Mouse (Mus musculus) midbrain, embryonic 14.5 days (tissue): Measurements from ENCODE around the gene Klhl21. TPM values are rescaled to one million over a fixed set of nuclear protein-coding genes. Genes with fewer than 3 reads are reported as not detected.
"Not testable (repeated sequence)": the region's sequence is repeated elsewhere in the genome, so short reads cannot be mapped to it uniquely, and the experiment has no call there.

ENCODE experiments used
- ATAC-seq: fragments of 200-750 bp; cut with Nextera tagmentation; 2 replicates; pipeline ENCODE4 v1.8.0; 2017; ENCODE audit warnings: moderate number of reproducible peaks, moderate library complexity; ENCODE audit not compliant: low FRiP score, low TSS enrichment
- DNase-seq: peaks from one replicate; pipeline ENCODE4 v3.0.0-alpha.2; 2015
- H3K27ac ChIP-seq: fragments of 300-500 bp; sonication (generic); replicated peaks from 2 replicates; pipeline ENCODE4 v1.5.1; 2014; ENCODE audit warnings: mild to moderate bottlenecking, low read depth, low read length, moderate library complexity
- H3K27me3 ChIP-seq: fragments of 300-500 bp; sonication (generic); 2 replicates; pipeline ENCODE4 v1.6.1; 2014; ENCODE audit warnings: low read length, control low read depth, mixed read lengths; ENCODE audit not compliant: control insufficient read depth, insufficient read depth
- H3K36me3 ChIP-seq: fragments of 300-500 bp; sonication (generic); 2 replicates; pipeline ENCODE4 v1.6.1; 2014; ENCODE audit warnings: low read length, control low read depth; ENCODE audit not compliant: control insufficient read depth, insufficient read depth
- H3K4me1 ChIP-seq: fragments of 300-500 bp; sonication (generic); 2 replicates; pipeline ENCODE4 v1.6.1; 2014; ENCODE audit warnings: mild to moderate bottlenecking, antibody characterized with exemption, low read length, control low read depth; ENCODE audit not compliant: control insufficient read depth, insufficient read depth
- H3K4me2 ChIP-seq: fragments of 300-500 bp; sonication (generic); 2 replicates; pipeline ENCODE4 v1.6.1; 2014; ENCODE audit warnings: mild to moderate bottlenecking, low read length, moderate library complexity
- H3K4me3 ChIP-seq: fragments of 300-500 bp; sonication (generic); replicated peaks from 2 replicates; pipeline ENCODE4 v1.5.1; 2014; ENCODE audit warnings: low read depth, low read length
- H3K9ac ChIP-seq: fragments of 300-500 bp; sonication (generic); replicated peaks from 2 replicates; pipeline ENCODE4 v1.6.1; 2014; ENCODE audit warnings: mild to moderate bottlenecking, low read length, moderate library complexity
- H3K9me3 ChIP-seq: fragments of 300-500 bp; sonication (generic); 2 replicates; pipeline ENCODE4 v1.6.1; 2016; ENCODE audit warnings: low read length, control low read depth, mixed read lengths; ENCODE audit not compliant: control insufficient read depth
- WGBS: fragments of 180-500 bp; shearing (Covaris S2); extraction: QIAGEN DNeasy Blood & Tissue Kit; methylation state at CpG from one replicate; pipeline ENCODE4 v1.1.7; 2014; 5-methylcytosine and 5-hydroxymethylcytosine counted together
- polyA plus RNA-seq: library from polyadenylated mRNA; unstranded; fragments of >200 nt; fragmentation: Nextera tagmentation; extraction: Ambion mirVana; gene quantifications from 2 replicates; pipeline ENCODE4 v1.2.1, GENCODE M21; 2014

Gene Klhl21
- polyA plus RNA-seq, 1 experiment from 2014 or later, result 1.6 TPM

DNA sequence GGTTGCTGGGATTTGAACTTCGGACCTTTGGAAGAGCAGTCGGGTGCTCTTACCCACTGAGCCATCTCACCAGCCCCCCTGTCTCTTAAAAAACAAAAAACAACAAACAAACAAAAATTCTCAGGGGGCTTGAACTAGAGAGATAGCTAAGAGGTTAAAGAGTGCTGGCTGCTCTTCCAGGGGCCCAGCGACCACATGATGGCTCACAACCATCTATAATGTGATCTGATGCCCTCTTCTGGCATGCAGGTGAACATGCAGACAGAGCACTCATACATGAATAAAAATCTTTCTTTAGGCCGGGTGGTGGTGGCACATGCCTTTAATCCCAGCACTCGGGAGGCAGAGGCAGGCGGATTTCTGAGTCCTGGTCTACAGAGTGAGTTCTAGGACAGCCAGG lies 27.9 kb downstream of the Klhl21 start:
- not testable (repeated sequence) for H3K4me3 ChIP-seq, H3K36me3 ChIP-seq, H3K27me3 ChIP-seq, H3K4me2 ChIP-seq, ATAC-seq, H3K4me1 ChIP-seq, DNase-seq, H3K27ac ChIP-seq, H3K9me3 ChIP-seq, H3K9ac ChIP-seq
- WGBS, result 92% methylated on average over 6 of the region's 6 CpGs

DNA sequence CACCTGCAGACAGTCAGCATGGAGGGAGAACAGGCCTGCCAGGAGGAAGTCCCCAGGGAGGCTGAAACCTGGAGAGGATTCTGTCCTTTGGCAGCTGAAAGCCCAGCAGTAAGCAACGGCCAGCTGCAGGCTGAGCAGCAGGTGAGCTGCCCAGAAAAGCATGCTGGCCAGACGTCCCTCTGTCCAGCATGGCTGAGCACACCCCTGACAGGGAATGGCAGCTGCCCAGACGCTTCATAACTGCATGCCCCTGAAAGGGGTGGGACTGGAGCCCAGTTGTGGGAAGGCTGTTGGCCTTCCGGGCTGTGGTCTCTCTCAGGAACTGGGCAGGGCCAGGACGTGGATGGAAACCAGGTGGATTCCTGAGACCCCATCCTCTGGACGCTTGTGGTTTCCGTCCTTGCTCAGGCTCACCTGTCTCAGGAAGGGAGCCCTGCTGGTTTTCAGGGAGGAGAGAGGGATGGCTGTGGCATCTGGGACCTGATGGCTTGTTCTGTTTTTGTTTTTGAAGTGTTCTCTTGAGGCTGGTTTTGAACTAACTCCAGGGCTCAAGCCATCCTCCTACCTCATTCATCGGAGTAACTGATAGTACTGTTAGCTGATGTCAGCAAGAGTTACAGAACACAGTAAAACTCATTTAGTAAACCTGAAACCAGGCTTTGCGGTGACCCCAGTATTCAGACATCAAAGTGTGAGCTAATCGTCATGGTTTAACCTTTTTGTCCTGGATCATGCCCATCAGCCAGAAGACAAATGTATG lies 29.8 kb downstream of the Klhl21 start, which contains the start of gene Tas1r1:
Tas1r1 (minus strand) TSS at position 344 of the 760 bp plus-strand sequence.
- 49% methylated on average over 10 of the region's 10 CpGs for WGBS
- Histone ChIP-seq H3K4me2 (peak within 1 kb of the TSS; percentile 72), H3K9me3 (no peaks in the 10 kb centered on the region), H3K4me1 (peaks cover 8% of the 10 kb centered on the region), H3K27me3 (no peaks in the 10 kb centered on the region), H3K27ac (0 out of 2 replicates have a peak within 1 kb of the TSS, but pooled peaks have one; percentile 41), H3K4me3 (peak within 1 kb of the TSS; percentile 99), H3K36me3 (peaks cover 23% of the 10 kb centered on the region), H3K9ac (peak within 1 kb of the TSS; percentile 84)
- no peak for DNase-seq
- ATAC-seq, result no peak

- Histone ChIP-seq H3K9me3 (no peaks in the 10 kb centered on the region), H3K4me2 (peak within 1 kb of the TSS; percentile 72), H3K27me3 (no peaks in the 10 kb centered on the region), H3K4me3 (peak within 1 kb of the TSS; percentile 99), H3K36me3 (peaks cover 30% of the 10 kb centered on the region), H3K4me1 (peaks cover 8% of the 10 kb centered on the region), H3K27ac (0 out of 2 replicates have a peak within 1 kb of the TSS, but pooled peaks have one; percentile 41), H3K9ac (peak within 1 kb of the TSS; percentile 84)
- WGBS, result under 1% methylated on average over 80 of the region's 86 CpGs
- peak; percentile 97 for DNase-seq
- peak; percentile 85 for ATAC-seq
Measured at GRCm38 (mm10) chr4:152038985-152039830, 30.6 kb downstream of the Klhl21 start, which contains the start of gene Nol9. Nol9 (plus strand) TSS chr4:152039321.

- DNase-seq (no peak), ATAC-seq (no peak)
- peaks cover 8% of the 10 kb centered on the region for H3K4me1 ChIP-seq
- no peaks in the 10 kb centered on the region for H3K27me3 ChIP-seq
- no peak overlapping the region for H3K27ac ChIP-seq
- 6% methylated on average over 25 of the region's 25 CpGs for WGBS
- H3K4me2 ChIP-seq, result peak overlapping the region; percentile 72
- H3K4me3 ChIP-seq, result peak overlapping the region; percentile 99
- H3K9me3 ChIP-seq, result no peaks in the 10 kb centered on the region
- H3K9ac ChIP-seq, result peak overlapping the region; percentile 84
- peaks cover 37% of the 10 kb centered on the region for H3K36me3 ChIP-seq
Measured at GRCm38 (mm10) chr4:152039831-152040310, 31.3 kb downstream of the Klhl21 start.

DNA sequence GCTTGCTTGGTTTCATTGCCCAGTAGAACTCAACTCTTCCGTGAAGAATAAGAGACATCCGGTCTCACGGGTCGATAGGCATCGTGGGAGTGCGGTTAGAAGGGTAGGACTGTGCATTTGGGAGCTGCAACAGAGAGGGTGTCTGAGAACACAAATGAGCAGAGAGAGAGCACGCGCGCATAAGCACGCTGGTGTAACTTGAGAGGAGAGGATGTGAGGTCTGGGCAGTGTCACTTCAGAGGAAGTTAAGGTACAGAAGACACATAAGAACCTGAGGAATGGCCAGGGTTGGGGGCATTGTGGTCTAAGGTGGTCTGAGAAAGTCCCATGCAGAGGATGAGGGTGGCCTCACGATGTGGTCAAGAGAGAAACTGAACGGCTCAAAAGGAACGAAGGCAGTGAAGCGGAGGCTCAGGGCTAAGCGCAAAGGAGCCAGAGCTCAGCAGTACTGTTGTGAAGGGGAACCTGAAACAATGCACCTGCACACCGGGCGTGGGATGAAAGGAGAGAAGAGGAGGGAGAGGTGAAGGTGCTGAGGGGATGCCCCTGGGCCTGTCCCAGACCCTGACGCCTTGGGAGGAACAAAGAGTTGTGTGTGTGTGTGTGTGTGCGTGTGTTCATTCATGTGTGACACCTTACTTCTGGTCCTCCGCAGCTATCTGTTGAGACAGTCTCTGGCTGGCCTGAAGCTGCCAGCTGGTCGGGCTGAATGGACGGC lies 33.5 kb downstream of the Klhl21 start:
- Histone ChIP-seq H3K9ac (no peak overlapping the region), H3K4me3 (no peak overlapping the region), H3K27ac (no peak overlapping the region), H3K36me3 (peaks cover 57% of the 10 kb centered on the region), H3K4me1 (peaks cover 8% of the 10 kb centered on the region), H3K27me3 (no peaks in the 10 kb centered on the region), H3K9me3 (no peaks in the 10 kb centered on the region), H3K4me2 (no peak overlapping the region)
- ATAC-seq (no peak), DNase-seq (no peak)
- WGBS, result 97% methylated on average over 22 of the region's 22 CpGs

GRCm38 (mm10) chr4:152043171-152043570 lies 34.6 kb downstream of the Klhl21 start:
- Histone ChIP-seq H3K4me1 (peaks cover 8% of the 10 kb centered on the region), H3K9me3 (no peaks in the 10 kb centered on the region), H3K27ac (no peak overlapping the region), H3K9ac (no peak overlapping the region), H3K4me3 (no peak overlapping the region), H3K4me2 (no peak overlapping the region), H3K27me3 (no peaks in the 10 kb centered on the region), H3K36me3 (peaks cover 68% of the 10 kb centered on the region)
- no peak for DNase-seq
- ATAC-seq, result no peak
- 91% methylated on average over 3 of the region's 3 CpGs for WGBS

GRCm38 (mm10) chr4:152044609-152045008 lies 36.0 kb downstream of the Klhl21 start:
- Histone ChIP-seq H3K36me3 (peaks cover 77% of the 10 kb centered on the region), H3K27me3 (no peaks in the 10 kb centered on the region), H3K9me3 (no peaks in the 10 kb centered on the region), H3K4me3 (no peak overlapping the region), H3K4me2 (no peak overlapping the region), H3K4me1 (peaks cover 8% of the 10 kb centered on the region), H3K27ac (no peak overlapping the region), H3K9ac (no peak overlapping the region)
- no peak for DNase-seq
- ATAC-seq, result no peak
- WGBS, result 85% methylated on average over 6 of the region's 6 CpGs

- no peak overlapping the region for H3K4me3 ChIP-seq
- H3K36me3 ChIP-seq, result peaks cover 37% of the 10 kb centered on the region
- ATAC-seq (no peak), DNase-seq (no peak)
- H3K4me2 ChIP-seq, result no peak overlapping the region
- 74% methylated on average over 9 of the region's 9 CpGs for WGBS
- no peak overlapping the region for H3K9ac ChIP-seq
- no peaks in the 10 kb centered on the region for H3K9me3 ChIP-seq
- H3K27ac ChIP-seq, result no peak overlapping the region
- no peaks in the 10 kb centered on the region for H3K27me3 ChIP-seq
- no peaks in the 10 kb centered on the region for H3K4me1 ChIP-seq
Measured at GRCm38 (mm10) chr4:152062390-152063110, 53.9 kb downstream of the Klhl21 start.
